Mouse (Mus musculus): ENCODE data around the gene Dapl1. TPM values are rescaled to one million over a fixed set of nuclear protein-coding genes. Genes with fewer than 3 reads are reported as not detected.

Gene Dapl1
- 10 to 100 TPM; 11.2 to 20.6 TPM for polyA plus RNA-seq (2017; shearing (Covaris generic))

GRCm38 (mm10) chr2:59484438-59484837 is at the start of gene Dapl1:
Gene Dapl1 (plus strand): TSS chr2:59484653.
- ATAC-seq: no peak

GRCm38 (mm10) chr2:59434820-59435219 is 49.6 kb upstream of the Dapl1 start:
- ATAC-seq: no peak

DNA sequence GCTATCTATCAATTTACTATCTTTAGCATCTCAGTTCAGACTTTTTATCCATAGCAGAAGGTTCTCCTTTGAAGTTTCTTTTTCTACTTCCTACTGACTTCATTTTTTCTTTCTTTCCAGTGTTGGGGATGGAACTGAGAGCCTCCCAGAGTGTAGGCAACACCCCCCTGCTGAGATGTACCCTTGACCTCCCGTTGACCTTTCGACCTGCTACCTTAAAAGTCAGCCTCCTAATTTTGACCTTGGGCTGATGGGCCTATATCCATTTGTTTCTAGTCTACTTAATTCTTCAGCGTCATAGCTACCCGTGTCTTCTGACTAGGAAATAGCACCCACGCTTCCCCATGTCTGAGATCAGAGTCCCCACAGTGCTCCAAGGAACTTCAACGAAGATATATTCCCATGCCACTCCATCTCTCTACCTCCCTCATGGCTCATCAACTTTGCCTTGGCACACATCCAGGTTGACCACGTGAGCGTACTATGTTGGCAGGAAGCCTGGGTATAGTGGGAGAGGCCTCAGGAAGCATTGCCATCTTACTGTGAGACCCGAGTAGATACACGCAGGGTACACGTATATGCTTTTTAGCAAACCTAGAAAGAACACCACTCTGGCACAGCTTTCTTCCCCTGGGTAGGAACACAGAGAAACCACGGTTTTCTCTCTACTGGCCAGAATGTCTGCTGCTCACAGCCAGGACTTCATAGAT is 46.6 kb upstream of the Dapl1 start:
- ATAC-seq: no peak

GRCm38 (mm10) chr2:59438479-59438935 is 45.9 kb upstream of the Dapl1 start:
- ATAC-seq: peak; percentile 74

GRCm38 (mm10) chr2:59439824-59440223 is 44.6 kb upstream of the Dapl1 start:
- no peak for ATAC-seq

DNA sequence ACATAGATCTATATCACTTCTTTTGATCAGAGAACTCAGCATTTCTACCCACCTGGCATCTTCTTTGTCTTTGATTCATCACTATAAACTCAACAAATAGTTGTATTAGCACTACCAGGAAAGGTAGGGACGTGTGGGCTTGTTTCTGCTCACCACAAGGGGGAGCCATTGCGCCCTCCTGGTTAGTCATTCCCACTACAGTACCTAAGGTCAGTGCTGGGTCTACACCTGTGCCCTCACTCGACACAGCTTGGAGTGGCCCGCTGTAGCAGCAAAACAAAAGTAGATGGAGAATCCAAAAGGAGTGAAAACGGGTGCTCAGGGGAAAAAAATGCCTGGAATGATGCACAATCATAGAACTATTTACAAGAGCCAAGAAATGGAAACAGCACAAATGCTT is 44.0 kb upstream of the Dapl1 start:
- ATAC-seq: peak; percentile 62

DNA sequence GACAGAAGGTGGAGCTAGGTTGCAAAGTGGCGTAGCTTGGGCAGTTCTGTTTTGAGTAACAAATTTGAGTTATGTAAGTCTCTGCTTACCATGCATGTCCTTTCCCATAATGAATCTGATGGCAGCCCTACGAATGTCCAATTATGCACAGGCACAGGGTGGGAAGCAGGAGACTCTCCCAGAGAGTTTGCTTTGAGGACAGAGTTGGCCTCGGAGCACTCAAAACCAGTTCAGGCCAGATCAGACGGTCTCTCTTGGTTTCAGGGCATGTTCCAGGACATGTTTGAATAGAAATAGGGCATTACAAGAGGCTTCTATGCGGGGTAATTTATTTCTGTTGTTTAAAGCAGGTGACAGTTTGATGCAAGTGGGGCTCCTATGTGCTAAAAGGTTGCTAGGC is 42.8 kb upstream of the Dapl1 start:
- no peak for ATAC-seq

DNA sequence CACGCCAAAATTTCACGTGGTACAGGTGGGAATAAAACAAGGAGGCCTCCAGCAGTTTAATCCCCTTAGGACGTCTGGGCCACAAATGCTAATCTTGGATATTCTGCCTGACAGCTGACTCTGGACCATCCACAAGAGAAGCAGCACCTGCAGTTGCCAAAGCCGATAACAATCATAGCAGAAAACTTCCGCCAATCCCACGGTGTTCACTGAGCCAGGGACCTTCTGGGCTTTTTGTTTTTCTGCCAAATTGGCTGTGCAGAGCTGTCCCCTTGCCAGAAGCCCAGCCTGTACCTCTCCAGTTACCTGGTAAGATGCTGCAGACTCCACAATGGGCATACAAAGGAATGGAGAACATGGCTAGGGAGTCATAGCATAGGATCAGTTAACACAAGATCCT is 37.8 kb upstream of the Dapl1 start:
- ATAC-seq: no peak

DNA sequence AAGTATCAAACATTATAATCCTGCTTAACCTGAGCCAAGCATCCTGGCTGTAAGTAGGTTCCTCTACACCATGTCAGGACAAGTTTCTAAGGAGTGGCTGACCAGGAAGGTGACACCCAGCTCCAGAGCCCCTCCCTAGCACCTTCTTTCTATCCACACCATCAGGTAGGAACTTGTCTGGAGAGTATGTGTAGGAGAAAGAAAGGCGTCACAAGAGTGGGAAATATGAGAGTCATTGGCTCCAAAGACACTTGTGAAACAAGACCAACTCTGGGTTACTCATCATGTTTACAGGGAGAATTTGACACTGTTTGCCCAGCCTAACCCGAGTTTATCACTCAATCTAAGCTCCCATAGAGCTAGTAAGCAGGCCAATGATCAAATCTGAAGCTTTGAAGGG is 36.7 kb upstream of the Dapl1 start:
- no peak for ATAC-seq

DNA sequence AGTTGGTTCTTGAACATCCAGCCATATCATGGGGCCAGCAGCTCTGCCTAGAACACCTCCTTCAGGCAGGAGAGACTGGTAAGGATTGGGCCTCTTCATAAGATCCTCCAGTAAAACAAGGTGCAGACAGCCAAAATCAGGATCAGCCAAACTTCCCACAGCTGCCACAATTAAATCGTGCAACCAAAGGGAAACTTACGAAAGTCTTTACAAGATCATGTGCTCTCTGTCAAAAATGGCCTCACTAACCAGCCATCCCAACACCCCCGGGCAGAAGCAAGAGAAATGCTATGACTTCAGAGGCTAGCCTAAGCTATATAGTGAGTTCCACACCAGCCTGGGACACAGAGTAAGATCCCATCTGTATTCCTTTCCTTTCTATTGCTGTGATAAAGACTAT is 35.9 kb upstream of the Dapl1 start:
- no peak for ATAC-seq

DNA sequence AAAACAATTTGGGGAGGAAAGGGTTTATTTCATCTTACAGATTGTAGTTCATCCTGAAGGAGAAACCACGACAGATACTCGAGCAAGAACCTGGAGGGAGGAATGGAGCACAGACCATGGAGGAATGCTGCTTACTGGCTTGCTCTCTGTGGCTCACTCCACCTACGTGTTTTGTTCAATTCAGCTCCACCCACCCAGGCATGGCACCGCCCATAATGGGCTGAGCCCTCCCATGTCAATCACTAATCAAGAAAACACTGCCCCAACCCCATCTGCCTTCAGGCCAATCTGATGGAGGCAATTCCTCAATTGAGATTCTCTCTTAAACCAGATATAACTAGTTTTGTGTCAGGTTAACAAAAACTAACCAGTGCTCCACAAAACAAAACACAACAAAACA is 35.5 kb upstream of the Dapl1 start:
- ATAC-seq: no peak

- ATAC-seq: no peak
Observed at GRCm38 (mm10) chr2:59451675-59452074, 32.8 kb upstream of the Dapl1 start.

GRCm38 (mm10) chr2:59452102-59452501 is 32.4 kb upstream of the Dapl1 start:
- no peak for ATAC-seq

DNA sequence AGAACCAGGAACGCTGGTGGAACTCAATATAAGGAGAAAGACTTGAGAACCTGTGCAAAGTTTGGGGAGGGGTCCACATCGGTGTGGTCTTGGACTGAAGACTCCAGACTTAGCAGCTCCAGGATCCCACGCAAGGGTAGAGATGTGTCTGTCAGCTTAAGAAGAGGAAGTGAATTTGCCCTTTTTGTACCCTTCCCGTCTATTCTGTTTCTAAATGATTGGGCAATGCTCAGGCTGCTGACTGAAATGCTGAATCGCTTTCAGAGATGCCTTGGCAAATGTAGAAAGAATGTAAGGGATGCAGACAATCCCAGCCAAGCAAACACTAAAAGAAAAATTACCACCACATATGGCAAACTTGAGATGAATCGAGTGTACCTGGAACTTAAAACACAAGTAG is 22.4 kb upstream of the Dapl1 start:
- ATAC-seq: no peak

- no peak for ATAC-seq
Observed at GRCm38 (mm10) chr2:59463428-59464182, 20.8 kb upstream of the Dapl1 start.

DNA sequence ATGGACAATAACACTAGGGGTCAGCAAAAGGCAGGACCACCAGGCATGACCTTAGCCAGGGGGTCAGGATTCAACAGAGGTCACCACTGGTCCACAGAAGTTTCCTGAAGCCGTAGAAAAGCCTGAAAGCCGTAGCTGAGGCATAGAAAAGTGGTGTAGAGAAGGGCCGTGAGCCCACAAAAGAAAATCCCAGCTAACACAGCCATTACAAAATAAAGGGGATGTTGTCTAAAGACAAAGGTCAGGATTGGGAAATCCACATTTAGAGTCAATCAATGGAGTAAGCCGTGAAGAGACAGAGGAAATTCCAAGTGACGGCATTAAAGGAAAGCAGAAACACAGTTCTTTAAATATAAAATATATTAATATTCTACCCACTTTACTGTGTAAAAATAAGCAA is 18.8 kb upstream of the Dapl1 start:
- no peak for ATAC-seq

DNA sequence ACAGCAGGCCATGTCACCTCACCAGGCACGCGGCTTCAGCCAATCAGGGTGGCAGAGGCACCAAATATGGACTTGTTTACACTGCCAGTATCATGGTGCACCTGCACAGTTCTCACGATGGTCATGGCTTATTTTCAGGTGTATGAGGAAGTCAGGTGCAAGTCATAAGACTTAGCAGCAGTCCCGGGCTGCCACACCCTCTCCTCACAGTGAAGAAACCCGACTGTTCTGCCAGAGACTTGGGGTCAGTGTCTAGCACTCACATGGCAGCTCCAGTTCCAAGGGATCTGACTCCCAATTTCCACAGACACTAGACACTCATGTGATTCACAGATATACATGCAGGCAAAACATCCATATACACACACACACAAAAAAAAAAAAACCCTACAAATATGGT is 18.1 kb upstream of the Dapl1 start:
- ATAC-seq: no peak

DNA sequence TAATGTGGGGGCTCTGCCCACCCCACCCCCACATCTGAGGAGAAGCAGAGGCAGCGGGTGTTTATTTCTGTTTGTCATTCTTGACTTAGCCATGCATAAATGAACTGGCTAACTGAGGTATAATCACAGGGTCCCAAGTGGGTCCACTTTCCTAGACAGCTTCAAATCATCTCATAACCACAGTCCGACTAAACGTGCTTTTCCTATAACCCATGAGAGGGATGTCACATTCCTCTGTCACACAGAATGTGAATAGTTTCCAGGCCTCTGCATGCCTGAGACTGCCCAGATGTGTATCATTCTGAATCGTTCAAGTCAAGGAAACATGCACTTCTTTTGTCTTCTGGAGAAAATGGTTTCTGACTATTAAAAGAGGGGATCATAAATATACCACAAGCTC is 17.4 kb upstream of the Dapl1 start:
- ATAC-seq: no peak

DNA sequence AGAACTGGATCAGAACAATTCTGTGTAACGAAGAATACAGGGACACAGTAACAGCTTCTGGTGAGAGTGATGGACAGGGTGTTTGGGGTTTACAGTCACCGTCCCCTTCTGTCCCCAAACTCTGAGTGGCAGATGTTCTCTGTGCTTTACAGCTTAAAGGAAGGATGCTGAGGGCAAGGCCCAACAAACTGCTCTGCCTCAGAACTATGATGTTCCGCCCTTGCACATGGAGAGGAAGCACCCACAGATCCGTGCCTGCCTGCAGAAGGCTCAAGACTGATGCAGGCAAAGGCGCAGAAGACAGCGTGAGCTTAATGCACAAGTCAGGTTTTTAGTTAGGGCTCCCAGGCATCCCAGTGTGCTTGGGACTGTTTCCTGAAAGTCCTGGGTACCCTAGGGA is 16.5 kb upstream of the Dapl1 start:
- ATAC-seq: no peak

DNA sequence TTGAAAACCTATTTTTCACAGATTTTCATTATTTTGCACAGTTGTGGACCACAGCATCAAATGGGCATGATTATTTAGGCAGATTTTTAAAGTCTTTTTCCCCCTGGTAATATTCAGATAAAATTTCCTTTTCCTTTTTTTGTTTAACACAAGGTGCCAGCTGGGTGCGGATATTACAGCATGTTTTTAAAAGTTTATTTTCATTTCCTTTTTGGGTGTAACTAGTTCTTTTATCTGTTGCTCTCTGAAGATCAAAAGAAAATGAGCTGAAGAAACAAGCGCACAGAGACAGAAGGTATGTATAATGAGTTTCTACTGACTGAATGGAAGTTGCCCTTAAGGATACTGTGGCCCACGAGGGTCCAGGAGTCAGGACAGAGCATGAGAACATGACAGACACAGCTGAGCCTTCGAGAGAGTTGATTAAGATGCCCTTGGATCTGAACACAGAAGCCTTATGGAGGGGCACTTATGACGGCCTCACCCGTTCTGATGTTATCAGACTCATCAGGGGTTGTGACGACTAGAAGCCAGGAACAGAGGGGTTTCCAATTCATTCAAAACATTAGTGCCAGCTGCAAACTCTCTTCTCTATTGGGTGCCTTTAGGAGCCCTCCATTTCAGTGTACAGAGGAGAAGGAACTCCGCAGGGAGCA is 14.7 kb upstream of the Dapl1 start:
- ATAC-seq: peak; percentile 59

DNA sequence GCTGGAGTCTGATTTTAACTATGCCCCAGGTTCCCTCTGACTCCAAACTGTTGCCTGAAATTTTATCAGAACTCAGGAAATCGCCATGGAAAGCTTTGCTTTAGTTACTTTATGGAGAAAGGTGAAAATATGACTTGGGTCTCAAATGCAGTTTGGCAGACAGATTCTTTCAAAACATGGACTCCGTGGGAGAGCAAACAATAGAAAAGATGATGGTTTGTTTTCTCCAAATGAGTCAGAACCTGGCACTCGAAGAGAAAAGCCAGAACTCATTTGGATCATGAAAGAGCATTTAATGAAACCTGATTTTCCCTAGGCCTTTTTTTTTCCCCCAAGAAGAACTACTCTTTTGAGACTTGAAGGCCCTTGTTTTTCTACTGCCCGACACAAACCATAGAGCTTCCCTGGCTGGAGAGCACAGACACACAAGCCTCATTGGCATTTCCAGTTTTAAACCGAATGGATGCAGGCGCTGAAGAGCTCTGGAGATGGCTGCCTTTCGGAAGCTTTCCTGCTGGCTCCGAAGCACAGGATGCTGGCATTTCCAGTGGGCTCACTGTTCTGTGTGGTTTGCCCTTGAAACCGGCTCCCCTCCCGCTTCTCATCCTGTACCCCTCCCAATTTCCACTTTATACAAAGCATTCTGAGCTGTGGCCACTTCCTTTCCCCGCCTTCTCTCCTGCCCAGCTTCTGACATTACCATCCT is 14.0 kb upstream of the Dapl1 start:
- ATAC-seq: peak; percentile 26

DNA sequence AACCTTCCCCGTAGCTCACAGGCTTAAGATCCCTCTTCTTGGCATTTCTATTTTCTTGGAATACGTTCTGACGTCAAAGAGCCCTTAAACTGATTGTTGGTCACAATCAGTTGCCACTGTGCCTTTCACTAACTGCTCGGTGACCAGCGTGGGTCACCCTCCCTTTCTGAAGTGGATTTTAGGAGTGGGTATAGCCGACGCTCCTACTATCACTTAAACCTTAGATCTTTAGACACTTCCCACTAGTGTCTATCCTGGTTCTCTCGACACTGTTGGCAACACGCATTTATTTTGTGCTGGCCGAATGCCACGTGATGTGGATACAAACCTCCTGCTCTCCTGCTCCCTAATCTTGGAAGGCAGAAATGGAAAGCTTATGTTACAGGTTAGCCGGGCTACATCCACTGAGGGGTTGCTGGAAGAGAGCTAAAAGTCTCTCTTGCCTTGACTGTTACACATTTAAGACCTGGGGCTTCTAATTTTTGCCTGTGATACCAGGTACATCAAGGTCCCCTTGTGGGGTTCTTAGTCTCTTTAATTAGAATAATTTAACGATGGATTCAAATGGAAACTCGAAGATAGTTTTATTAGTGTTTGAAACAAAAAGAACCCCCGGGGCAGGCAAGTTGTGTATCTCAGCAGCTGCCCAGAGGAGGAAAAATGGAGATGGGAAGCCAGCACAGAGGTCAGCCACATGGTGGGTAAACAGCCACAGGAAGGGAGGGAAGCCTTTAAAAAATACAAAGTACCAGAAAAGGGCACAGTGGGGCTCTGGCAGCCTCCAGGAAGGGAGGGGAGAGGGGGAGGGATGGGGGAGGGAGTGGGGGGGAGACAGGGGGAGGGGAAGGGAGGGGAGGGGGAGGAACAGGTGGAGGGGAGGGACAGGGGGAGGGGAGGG is 13.2 kb upstream of the Dapl1 start:
- ATAC-seq: no peak

Measured in activated CD4-positive, CD25-positive, alpha-beta regulatory T cell, adult 4 months (primary cell).